Mouse (Mus musculus) thymus, postnatal 25 days (tissue): Measurements from ENCODE around the gene Gm10401.

Experiments
- DNase-seq: peaks from one replicate; pipeline ENCODE4 v3.0.0; 2022

Gene Gm10401

DNA sequence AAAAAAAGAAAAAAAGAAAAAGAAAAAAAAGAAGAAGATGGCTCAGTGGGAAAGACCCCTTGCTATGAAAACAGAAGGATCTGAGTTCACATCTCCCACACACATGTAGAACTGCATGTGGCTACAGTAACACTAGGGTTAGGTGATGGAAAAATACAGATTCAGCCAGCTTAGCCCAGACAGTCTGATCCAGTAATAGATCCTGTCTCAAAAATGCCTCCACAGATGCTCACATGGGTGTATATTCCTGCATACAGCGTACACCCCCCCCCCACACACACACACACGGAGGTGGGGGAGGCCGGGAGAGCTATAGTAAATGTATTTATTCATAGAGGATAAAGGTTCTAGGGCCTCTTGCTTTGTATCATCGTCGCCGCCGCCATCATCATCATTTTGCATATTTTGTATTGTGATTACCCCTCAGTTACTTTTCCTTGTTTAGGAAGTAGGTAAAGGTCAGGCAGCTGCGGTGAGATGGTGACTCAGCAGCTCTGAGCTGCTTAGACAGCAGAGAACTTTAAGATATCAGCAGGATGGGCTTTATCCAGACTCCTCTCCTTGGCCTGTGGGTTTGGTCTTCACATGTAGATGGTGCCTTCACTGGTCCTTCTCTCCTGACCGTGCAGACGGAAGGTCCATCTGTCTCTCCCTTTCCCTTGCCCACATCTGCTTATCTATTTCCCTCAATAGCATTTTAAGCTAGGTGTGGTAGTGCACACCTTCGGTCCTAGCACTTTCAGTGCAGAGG lies 29.2 kb downstream of the Gm10401 start:
- no peak for DNase-seq

DNA sequence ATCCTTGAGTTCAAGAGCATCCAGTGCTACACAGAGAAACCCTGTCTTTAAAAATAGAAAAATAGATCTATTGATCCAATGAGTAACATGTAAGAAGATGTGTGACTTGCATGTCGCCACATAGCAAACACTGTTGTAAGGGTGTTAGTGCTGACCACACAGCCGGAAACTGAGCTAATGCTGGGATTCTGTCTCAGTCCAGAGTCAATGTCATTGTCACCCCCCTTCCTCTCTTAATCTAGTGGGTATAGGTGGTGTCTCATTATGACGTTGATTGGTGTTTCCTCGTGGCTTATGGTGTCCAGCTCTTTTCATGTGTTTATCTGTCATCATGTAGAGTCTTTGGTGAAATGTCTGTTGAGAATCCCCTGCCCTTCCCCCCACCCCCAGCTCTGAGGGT lies 31.9 kb downstream of the Gm10401 start:
- DNase-seq: no peak

- no peak for DNase-seq
Measured at GRCm38 (mm10) chr5:115063391-115063790, 34.7 kb downstream of the Gm10401 start.

DNA sequence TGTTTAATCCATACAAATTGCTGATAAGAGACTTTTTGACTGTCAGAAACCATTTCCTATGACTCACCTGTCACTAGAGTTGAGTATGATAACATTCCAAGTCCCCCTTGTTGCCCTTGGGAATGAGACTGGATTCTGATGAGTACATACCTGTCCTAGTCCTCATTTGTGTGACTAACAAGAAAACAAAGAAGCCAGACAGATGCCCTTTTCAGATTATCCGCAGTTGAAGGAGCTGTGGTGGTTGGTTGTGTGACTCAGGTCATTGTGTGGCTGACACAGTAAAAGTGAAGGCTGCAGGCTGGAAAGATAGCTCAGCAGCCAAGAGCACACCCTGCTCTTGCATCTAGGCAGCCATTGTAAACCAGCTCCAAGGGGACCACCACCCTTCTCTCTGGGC lies 35.5 kb downstream of the Gm10401 start:
- DNase-seq: no peak

DNA sequence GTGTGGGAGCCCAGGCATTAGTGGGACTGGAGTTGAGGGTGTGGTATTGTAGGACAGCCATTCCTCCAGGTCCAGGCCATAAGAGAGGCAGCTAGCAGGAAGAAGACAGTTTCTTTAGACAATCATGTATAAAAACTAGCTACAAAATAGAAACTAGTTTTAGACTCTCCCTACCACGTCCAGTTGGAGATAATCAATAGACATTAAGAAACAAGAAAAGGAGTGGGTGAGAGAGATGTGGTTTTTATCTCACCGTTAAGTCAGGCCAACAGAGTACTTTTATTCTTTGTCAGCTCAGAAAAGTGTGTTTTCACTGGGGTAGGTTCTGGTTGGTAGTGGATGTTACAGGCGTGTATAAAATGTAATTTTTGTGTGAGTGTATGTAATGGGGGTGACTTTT lies 37.1 kb downstream of the Gm10401 start:
- no peak for DNase-seq

DNA sequence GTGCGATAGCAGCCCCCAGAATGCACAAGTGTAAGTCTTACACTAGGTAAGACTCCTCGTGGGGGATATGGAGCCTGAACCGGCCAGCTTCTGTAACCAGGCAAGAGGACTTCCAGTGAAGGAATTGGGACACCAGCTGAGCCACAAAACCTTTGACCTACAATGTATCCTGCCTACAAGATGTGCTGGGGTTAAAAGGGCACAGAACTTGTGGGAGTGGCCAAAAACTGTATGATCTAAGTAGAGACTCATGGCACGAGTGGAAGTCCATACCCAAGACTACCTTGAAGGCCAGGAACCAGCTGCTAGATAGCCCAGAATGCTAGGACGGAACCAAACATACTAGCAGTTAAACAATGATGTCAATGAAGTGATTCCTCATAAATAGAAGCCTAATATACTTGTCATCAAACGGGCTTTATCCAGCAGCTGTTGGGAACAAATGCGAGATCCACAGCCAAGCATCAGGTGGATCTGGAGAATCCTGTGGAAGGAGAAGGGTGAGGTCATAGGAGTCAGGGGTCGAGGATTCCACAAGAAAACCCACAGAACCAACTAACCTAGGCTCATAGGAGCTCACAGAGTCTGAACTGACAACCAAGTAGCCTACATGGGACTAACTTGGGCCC lies 37.9 kb downstream of the Gm10401 start:
- DNase-seq: no peak

- DNase-seq: no peak
Measured at GRCm38 (mm10) chr5:115058584-115059297, 39.4 kb downstream of the Gm10401 start.

DNA sequence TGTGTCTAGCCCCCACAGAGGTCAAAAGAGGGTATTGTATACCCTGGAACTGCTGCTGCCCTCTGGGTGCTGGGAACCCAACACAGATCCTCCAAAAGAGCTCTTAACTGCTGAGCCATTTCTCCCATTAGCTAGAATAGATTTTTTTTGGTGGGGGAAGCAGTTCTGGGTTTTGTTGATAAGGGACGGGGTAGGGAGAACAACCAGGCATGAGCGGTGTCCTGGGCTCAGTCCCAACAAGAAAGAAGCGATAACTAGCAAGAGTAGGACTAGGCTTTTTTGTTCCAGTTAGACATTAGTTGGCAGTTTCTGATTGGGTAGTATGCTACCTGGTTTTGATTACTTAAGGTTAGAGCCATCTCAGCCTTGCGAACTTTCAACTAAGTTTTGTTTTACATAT lies 40.9 kb downstream of the Gm10401 start:
- DNase-seq: no peak

GRCm38 (mm10) chr5:115055418-115055817 lies 42.7 kb downstream of the Gm10401 start:
- no peak for DNase-seq

GRCm38 (mm10) chr5:115053791-115054396 lies 44.2 kb downstream of the Gm10401 start:
- DNase-seq: no peak

DNA sequence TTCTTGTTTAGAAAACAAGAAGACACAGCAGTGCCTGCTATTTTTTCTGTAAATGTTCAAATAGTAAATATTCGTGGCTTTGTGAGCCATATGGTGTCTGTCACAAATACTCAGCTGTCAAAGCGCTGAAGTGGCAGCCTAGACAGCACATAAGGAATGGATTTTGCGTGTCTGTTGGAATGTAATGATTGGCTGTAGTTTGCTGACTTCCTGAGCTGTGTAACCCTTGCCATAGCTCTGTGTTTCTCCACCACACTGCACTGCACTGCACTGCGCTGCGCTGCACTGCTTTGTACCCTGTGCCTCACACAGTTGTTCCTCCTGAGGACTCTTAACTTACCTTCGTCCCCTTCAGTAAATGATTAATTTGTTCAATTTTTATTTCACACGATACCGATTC lies 45.5 kb downstream of the Gm10401 start:
- DNase-seq: no peak

- DNase-seq: no peak
Measured at GRCm38 (mm10) chr5:115050776-115051175, 47.3 kb downstream of the Gm10401 start.

GRCm38 (mm10) chr5:115049692-115050091 lies 48.4 kb downstream of the Gm10401 start:
- DNase-seq: no peak
